Mouse (Mus musculus) heart, adult 2 months (tissue): ENCODE data around the gene Sema4c. TPM values are rescaled to one million over a fixed set of nuclear protein-coding genes. Genes with fewer than 3 reads are reported as not detected.

Source experiments
- DNase-seq, 2 experiments: peaks; one replicate each; pipeline ENCODE4 v3.0.0; 2021
- H3K27ac ChIP-seq: fragments of 200-600 bp; 2 replicates; pipeline ENCODE4 v1.8.1; 2022
- H3K27me3 ChIP-seq: fragments of 200-500 bp; 2 replicates; pipeline ENCODE4 v1.6.1; 2012; ENCODE audit warnings: mild to moderate bottlenecking, low read length, inconsistent platforms, mixed read lengths; ENCODE audit not compliant: control insufficient read depth, insufficient read depth
- H3K36me3 ChIP-seq: fragments of 200-500 bp; 2 replicates; pipeline ENCODE4 v1.6.1; 2012; ENCODE audit warnings: low read length, inconsistent platforms; ENCODE audit not compliant: control insufficient read depth, insufficient read depth
- H3K4me1 ChIP-seq: fragments of 200-500 bp; 2 replicates; pipeline ENCODE4 v1.6.1; 2011; ENCODE audit warnings: low read length; ENCODE audit not compliant: control insufficient read depth, insufficient read depth
- H3K4me3 ChIP-seq: fragments of 200-600 bp; 2 replicates; pipeline ENCODE4 v1.8.1; 2022
- H3K79me2 ChIP-seq: fragments of 200-500 bp; replicated peaks from 2 replicates; pipeline ENCODE4 v1.6.1; 2012; ENCODE audit warnings: mild to moderate bottlenecking, inconsistent platforms, low read length, moderate library complexity, mixed read lengths; ENCODE audit not compliant: control insufficient read depth, insufficient read depth
- H3K9ac ChIP-seq: fragments of 200-500 bp; 2 replicates; pipeline ENCODE4 v1.6.1; 2012; ENCODE audit warnings: low read depth, mild to moderate bottlenecking, control low read depth, inconsistent platforms, low read length, mixed read lengths
- CTCF ChIP-seq: fragments of 200-600 bp; IDR thresholded peaks from 2 replicates; pipeline ENCODE4 v1.8.1; 2022; ENCODE audit warnings: antibody characterized with exemption, mild to moderate bottlenecking, moderate library complexity
- EP300 ChIP-seq: fragments of 200-500 bp; IDR thresholded peaks from 2 replicates; pipeline ENCODE4 v1.6.1; 2011; ENCODE audit warnings: low read depth, low read length, control low read depth; ENCODE audit not compliant: insufficient read depth
- POLR2A ChIP-seq: fragments of 200-500 bp; IDR thresholded peaks from 2 replicates; pipeline ENCODE4 v1.6.1; 2011; ENCODE audit warnings: mild to moderate bottlenecking, low read depth, low read length, control low read depth; ENCODE audit not compliant: insufficient read depth
- WGBS: fragments of 180-500 bp; shearing (Covaris S2); methylation state at CpG from one replicate; pipeline ENCODE4 v1.1.7; 2018; 5-methylcytosine and 5-hydroxymethylcytosine counted together
- intact Hi-C: fragments of 180-260 bp; cut with DNase I; formaldehyde crosslinking; loops from one replicate; pipeline ENCODE4 v1.15.1; 2025
- polyA plus RNA-seq: library from polyadenylated mRNA; depleted of rRNA; stranded (reverse); fragments of >200 nt; gene quantifications from 2 replicates; pipeline ENCODE4 v1.2.3, GENCODE M21; 2012
- total RNA-seq, 2 experiments: library from RNA; stranded (reverse); gene quantifications; 2 replicates each; pipeline ENCODE4 v1.2.3; 2021

Gene Sema4c
- total and polyA plus RNA-seq, 3 experiments: 10.6 to 12.7 (median 11.1) TPM

DNA sequence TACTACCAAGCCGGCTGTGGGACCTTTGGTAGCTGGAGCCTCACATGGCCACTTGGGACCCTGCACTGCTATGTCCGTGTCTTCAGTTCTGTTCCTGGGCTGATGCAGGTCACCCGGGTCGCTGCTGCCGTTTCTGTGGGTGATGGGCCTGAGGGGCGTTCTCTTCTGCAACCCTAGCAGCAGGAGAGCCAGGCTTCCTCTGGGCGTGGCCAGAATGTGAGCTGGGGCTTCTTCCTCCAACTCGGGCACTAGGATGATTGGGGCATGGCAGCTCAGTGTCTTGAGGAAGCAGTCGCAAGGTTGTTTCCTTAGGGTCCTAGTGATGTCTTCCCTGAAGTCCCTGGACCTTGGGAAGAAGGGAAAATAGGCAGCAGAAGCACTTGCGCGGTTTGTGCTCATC, 38.5 kb downstream of the Sema4c start:
- Histone ChIP-seq H3K4me1 (peaks cover 5% of the 10 kb centered on the region; the same call in 1 of the 2 replicates), H3K27ac (no peak overlapping the region), H3K27me3 (no peaks in the 10 kb centered on the region), H3K36me3 (peaks cover 3% of the 10 kb centered on the region), H3K9ac (no peak overlapping the region), H3K4me3 (no peak overlapping the region), H3K79me2 (0 out of 2 replicates have a peak, but pooled peaks cover 2% of the 10 kb centered on the region)
- no peak for DNase-seq
- 79% methylated on average over 11 of the region's 11 CpGs for WGBS
- no peak for TF ChIP-seq POLR2A
- TF ChIP-seq CTCF: no peak
- no peak for TF ChIP-seq EP300
- intact Hi-C loops: no loop called here

DNA sequence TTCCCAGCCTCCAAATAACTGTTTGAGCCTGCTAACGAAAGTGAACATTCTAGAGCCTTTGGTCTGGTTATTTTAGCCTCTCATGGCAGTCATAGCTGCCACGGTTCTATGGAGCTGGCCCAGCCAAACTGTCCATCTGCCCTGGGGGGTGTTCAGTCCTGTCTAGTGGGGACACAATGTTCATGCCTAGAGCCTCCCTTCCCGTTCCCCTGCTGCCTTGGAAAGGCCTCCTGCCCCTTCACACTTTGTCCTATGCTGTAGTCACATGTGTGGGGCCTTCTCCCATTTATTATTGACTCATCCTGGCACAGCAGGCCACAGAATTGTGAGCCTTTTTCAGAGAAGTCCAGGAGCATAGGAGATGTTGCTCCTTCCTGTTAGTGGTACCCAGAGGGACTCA, 39.9 kb downstream of the Sema4c start:
- Histone ChIP-seq H3K36me3 (peaks cover 5% of the 10 kb centered on the region), H3K4me3 (no peak overlapping the region), H3K79me2 (0 out of 2 replicates have a peak, but pooled peaks cover 2% of the 10 kb centered on the region), H3K4me1 (peaks cover 5% of the 10 kb centered on the region; the same call in 1 of the 2 replicates), H3K27ac (no peak overlapping the region), H3K9ac (no peak overlapping the region), H3K27me3 (no peaks in the 10 kb centered on the region)
- WGBS: 56% methylated on average over 3 of the region's 3 CpGs
- intact Hi-C loops: no loop called here
- no peak for TF ChIP-seq EP300
- TF ChIP-seq CTCF: no peak
- TF ChIP-seq POLR2A: no peak
- no peak for DNase-seq

DNA sequence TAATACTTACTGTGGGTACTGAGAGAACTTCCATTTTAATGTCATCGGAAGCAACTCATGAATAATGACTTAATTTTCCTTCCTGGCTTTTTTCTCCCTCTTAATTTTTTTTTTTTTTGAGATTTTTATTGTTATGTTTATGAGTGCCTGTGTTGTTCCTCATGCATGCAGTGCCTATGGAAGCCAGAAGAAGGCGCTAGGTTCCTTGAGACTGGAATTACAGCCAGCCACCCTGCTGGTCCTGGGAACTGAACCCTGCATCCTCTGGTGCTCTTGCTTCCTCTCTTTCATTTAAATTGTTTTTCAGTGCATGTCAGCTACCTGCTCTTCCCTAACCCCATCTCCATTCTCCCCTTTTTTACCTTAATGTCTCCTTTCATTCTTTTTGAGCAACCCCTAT, 44.4 kb downstream of the Sema4c start:
- TF ChIP-seq EP300: no peak
- peak; percentile 67 for TF ChIP-seq CTCF
- 58% methylated on average over 2 of the region's 2 CpGs for WGBS
- 0 out of 2 replicates have a peak, but pooled peaks cover 2% of the 10 kb centered on the region for H3K79me2 ChIP-seq
- DNase-seq: no peak
- H3K4me1 ChIP-seq: peaks cover 6% of the 10 kb centered on the region
- intact Hi-C loops: loop anchor here (1.0 kb wide), 1 partner anchor 31 kb away; no protein-coding TSS in a partner anchor
- H3K27ac ChIP-seq: no peak overlapping the region
- peaks cover 4% of the 10 kb centered on the region; the same call in 1 of the 2 replicates for H3K36me3 ChIP-seq
- H3K9ac ChIP-seq: no peak overlapping the region
- no peaks in the 10 kb centered on the region for H3K27me3 ChIP-seq
- peak overlapping the region; percentile 68 for H3K4me3 ChIP-seq

DNA sequence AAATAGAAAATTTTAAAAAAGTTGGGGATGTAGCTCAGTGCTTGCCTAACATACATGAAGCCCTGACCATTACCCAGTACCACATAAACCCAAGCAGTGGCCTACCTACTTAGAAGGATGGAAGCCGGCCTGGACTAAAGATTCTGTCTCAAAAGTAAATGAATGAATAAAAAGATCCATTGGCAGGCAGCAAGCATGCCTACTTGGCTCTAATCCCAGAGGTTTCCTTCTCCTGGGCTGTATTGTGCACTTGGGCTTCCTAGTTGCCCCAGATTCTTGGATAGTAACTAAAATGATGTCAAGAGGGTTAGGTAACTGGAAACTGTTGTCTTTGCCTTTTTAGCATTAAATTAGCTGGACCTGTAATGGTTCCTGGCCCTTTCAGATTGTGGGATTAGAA, 44.8 kb downstream of the Sema4c start:
- H3K9ac ChIP-seq: no peak overlapping the region
- peaks cover 6% of the 10 kb centered on the region for H3K4me1 ChIP-seq
- no peak for TF ChIP-seq EP300
- no peak for TF ChIP-seq CTCF
- no peaks in the 10 kb centered on the region for H3K27me3 ChIP-seq
- no peak overlapping the region; the same call in 1 of the 2 replicates for H3K27ac ChIP-seq
- WGBS: 11% methylated on average over 1 of the region's 1 CpGs
- H3K4me3 ChIP-seq: peak overlapping the region; percentile 68
- peaks cover 4% of the 10 kb centered on the region; the same call in 1 of the 2 replicates for H3K36me3 ChIP-seq
- H3K79me2 ChIP-seq: 0 out of 2 replicates have a peak, but pooled peaks cover 2% of the 10 kb centered on the region
- intact Hi-C loops: loop anchor here (1.0 kb wide), 1 partner anchor 31 kb away; no protein-coding TSS in a partner anchor
- DNase-seq: no peak

DNA sequence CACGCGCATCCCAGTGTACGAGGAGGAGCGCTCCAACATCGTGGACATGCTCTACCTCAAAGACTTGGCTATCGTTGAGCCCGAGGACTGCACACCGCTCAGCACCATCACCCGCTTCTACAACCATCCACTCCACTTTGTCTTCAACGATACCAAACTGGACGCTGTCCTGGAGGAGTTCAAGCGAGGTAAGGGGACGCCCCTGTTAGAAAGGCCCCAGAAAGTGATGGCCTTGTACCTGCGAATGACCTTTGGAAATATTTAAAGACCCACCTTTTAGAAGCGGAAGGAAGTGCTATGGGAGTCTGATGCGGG, 45.2 kb downstream of the Sema4c start:
- TF ChIP-seq EP300 (no peak), POLR2A (no peak), CTCF (no peak)
- Histone ChIP-seq H3K27ac (peak overlapping the region; percentile 43), H3K4me1 (peaks cover 5% of the 10 kb centered on the region), H3K9ac (peak overlapping the region; percentile 95), H3K79me2 (0 out of 2 replicates have a peak, but pooled peaks cover 2% of the 10 kb centered on the region), H3K27me3 (no peaks in the 10 kb centered on the region), H3K36me3 (peaks cover 4% of the 10 kb centered on the region; the same call in 1 of the 2 replicates), H3K4me3 (peak overlapping the region; percentile 68)
- intact Hi-C loops: loop anchor here (1.0 kb wide), 1 partner anchor 31 kb away; no protein-coding TSS in a partner anchor
- no peak for DNase-seq
- 4% methylated on average over 16 of the region's 16 CpGs for WGBS

DNA sequence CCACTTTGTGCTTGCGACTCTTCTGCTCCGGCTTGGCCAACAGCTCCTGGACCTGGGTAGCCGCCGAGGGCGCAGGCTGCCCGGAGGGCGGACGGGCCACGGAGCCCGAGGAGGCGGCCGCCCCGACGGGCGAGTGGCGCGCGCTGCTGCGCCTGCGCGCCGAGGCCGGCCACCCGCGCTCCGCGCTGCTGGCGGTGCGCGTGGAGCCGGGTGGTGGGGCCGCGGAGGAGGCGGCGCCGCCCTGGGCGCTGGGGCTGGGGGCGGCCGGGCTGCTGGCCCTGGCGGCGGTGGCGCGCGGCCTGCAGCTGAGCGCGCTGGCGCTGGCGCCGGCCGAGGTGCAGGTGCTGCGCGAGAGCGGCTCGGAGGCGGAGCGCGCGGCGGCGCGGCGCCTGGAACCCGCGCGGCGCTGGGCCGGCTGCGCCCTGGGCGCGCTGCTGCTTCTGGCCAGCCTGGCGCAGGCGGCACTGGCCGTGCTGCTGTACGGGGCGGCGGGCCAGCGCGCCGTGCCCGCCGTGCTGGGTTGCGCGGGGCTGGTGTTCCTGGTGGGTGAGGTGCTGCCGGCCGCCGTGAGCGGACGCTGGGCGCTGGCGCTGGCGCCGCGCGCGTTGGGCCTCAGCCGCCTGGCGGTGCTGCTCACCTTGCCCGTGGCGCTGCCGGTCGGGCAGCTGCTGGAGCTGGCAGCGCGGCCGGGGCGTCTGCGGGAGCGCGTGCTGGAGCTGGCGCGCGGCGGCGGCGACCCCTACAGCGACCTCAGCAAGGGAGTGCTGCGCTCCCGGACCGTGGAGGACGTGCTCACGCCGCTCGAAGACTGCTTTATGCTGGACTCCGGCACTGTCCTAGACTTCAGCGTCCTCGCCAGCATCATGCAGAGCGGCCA, 45.8 kb downstream of the Sema4c start:
- intact Hi-C loops: no loop called here
- peaks cover 3% of the 10 kb centered on the region for H3K4me1 ChIP-seq
- peak overlapping the region; percentile 95 for H3K9ac ChIP-seq
- 0 out of 2 replicates have a peak, but pooled peaks cover 2% of the 10 kb centered on the region for H3K79me2 ChIP-seq
- TF ChIP-seq POLR2A: no peak
- TF ChIP-seq CTCF: peak; percentile 39
- peak overlapping the region; percentile 71 for H3K4me3 ChIP-seq
- H3K27ac ChIP-seq: peak overlapping the region; percentile 99
- H3K36me3 ChIP-seq: peaks cover 4% of the 10 kb centered on the region; the same call in 1 of the 2 replicates
- 10% methylated on average over 126 of the region's 126 CpGs for WGBS
- DNase-seq: peak; percentile 68 to 71
- no peaks in the 10 kb centered on the region for H3K27me3 ChIP-seq
